In the genomic region with DNA sequence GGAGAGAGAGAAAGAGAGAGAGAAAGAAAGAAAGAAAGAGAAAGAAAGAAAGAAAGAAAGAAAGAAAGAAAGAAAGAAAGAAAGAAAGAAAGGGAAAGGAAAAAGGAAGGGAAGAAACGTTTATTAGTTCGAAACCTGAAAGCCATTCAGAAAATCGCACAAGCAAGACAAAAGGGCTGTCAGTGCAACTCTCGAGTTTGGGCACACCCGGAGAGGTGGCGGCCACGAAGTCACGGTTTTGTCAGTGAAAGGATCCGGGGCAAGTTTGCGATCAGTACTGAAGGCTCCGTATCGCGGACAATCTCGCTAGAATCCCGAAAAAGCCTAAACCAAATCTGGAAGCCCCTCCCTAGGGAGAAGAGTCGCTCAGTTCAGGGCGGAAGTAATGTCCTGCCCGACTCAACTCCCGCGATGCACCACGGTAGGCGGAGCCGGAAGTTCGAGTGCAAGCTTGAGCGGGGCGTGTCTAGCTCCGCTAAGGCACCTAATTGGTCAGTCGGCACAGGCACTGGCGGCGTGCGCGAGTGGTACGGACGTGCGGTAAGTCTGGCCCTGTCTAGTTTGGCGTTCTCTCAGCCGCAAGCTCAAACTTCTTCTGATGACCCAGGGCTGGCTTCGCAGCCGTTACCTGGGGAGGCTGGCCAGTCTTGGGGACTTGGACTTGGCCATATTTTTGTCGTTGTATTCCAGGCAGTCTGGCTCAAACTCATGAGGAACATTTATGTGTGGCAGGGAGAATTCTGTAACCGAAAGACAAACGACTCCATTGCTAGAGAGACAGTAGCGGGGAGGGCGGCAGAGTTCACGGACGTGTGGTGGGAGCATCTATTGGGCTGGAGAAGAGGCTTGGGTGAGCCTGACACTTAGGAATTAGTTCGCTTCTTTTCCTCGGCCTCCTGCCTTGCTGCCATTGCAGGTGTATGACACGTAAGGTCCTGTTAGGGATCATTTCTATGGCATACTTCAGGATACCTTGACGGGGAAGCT, we compare ENCODE assay signal across 8 mouse cellular contexts. TPM values are rescaled to one million over a fixed set of nuclear protein-coding genes. Genes with fewer than 3 reads are reported as not detected.
A peak's percentile ranks its signal among the peaks of the same experiment; 100 is the strongest.
DNase-seq lines count a peak whose midpoint lies in the region; ATAC-seq and TF ChIP-seq lines count a peak whose summit lies in the region.

Gene Snupn (plus strand): TSS at position 465 of the 987 bp plus-strand sequence.

- peak within 1 kb of the TSS; percentile 79 for H3K4me3 ChIP-seq in E14TG2a.4 (replicated peaks; ENCODE audit: low read length)
- peak within 1 kb of the TSS; percentile 63 for H3K4me3 ChIP-seq in forebrain, embryonic 12.5 days (replicated peaks)
- peak within 1 kb of the TSS; percentile 74 for H3K4me3 ChIP-seq in heart, postnatal 0 days (ENCODE audit: low read depth, low read length)
- H3K4me3 ChIP-seq in liver, embryonic 16.5 days (ENCODE audit: low read depth, low read length) = peak within 1 kb of the TSS; percentile 84
- H3K4me3 ChIP-seq in neural tube, embryonic 13.5 days = peak within 1 kb of the TSS; percentile 63
- peak within 1 kb of the TSS; percentile 94 for H3K4me3 ChIP-seq in testis, adult 2 months (ENCODE audit: control insufficient read depth, low read depth, low read length)

- under 1% methylated on average over 50 of the region's 50 CpGs for WGBS in forebrain, embryonic 12.5 days
- WGBS in heart, postnatal 0 days = under 1% methylated on average over 50 of the region's 50 CpGs
- under 1% methylated on average over 50 of the region's 50 CpGs for WGBS in liver, embryonic 16.5 days (ENCODE audit: insufficient replicate concordance)
- under 1% methylated on average over 50 of the region's 50 CpGs for WGBS in neural tube, embryonic 13.5 days

- TF ChIP-seq POLR2A in testis, adult 2 months (IDR thresholded peaks at IDR 0.05; ENCODE audit: control insufficient read depth, low read depth, low read length) = peak; percentile 99

- H3K4me1 ChIP-seq in E14TG2a.4 (replicated peaks; ENCODE audit: low read depth, low read length) = peaks cover 17% of the 10 kb centered on the region
- H3K4me1 ChIP-seq in forebrain, embryonic 12.5 days = peaks cover 14% of the 10 kb centered on the region
- 0 out of 2 replicates have a peak, but pooled peaks cover 5% of the 10 kb centered on the region for H3K4me1 ChIP-seq in heart, postnatal 0 days (ENCODE audit: control insufficient read depth, insufficient read depth)
- H3K4me1 ChIP-seq in liver, embryonic 16.5 days (ENCODE audit: control insufficient read depth, low read depth, low read length) = peaks cover 13% of the 10 kb centered on the region
- H3K4me1 ChIP-seq in neural tube, embryonic 13.5 days (replicated peaks) = peaks cover 14% of the 10 kb centered on the region
- H3K4me1 ChIP-seq in testis, adult 2 months (ENCODE audit: control insufficient read depth, insufficient read depth, low read length) = peaks cover 5% of the 10 kb centered on the region; the same call in 1 of the 2 replicates

- H3K9ac ChIP-seq in forebrain, embryonic 12.5 days = peak within 1 kb of the TSS; percentile 75
- H3K9ac ChIP-seq in heart, postnatal 0 days (replicated peaks; ENCODE audit: low read depth, low read length) = peak within 1 kb of the TSS; percentile 75
- H3K9ac ChIP-seq in liver, embryonic 16.5 days (ENCODE audit: low read depth, low read length) = peak within 1 kb of the TSS; percentile 79
- H3K9ac ChIP-seq in neural tube, embryonic 13.5 days = peak within 1 kb of the TSS; percentile 79

- H3K36me3 ChIP-seq in E14TG2a.4 (ENCODE audit: insufficient read depth, low read length) = peaks cover 3% of the 10 kb centered on the region; the same call in 1 of the 2 replicates
- H3K36me3 ChIP-seq in forebrain, embryonic 12.5 days (replicated peaks) = no peaks in the 10 kb centered on the region
- H3K36me3 ChIP-seq in heart, postnatal 0 days (replicated peaks; ENCODE audit: control insufficient read depth, insufficient read depth, low read length) = no peaks in the 10 kb centered on the region
- no peaks in the 10 kb centered on the region for H3K36me3 ChIP-seq in liver, embryonic 16.5 days (ENCODE audit: control insufficient read depth, insufficient read depth)
- no peaks in the 10 kb centered on the region for H3K36me3 ChIP-seq in neural tube, embryonic 13.5 days
- no peaks in the 10 kb centered on the region for H3K36me3 ChIP-seq in testis, adult 2 months (ENCODE audit: control insufficient read depth, insufficient read depth, low read length)

- H3K4me2 ChIP-seq in forebrain, embryonic 12.5 days = peak within 1 kb of the TSS; percentile 86
- peak within 1 kb of the TSS; percentile 81 for H3K4me2 ChIP-seq in heart, postnatal 0 days (ENCODE audit: low read depth, low read length)
- H3K4me2 ChIP-seq in liver, embryonic 16.5 days (ENCODE audit: low read depth, low read length) = peak within 1 kb of the TSS; percentile 70
- peak within 1 kb of the TSS; percentile 87 for H3K4me2 ChIP-seq in neural tube, embryonic 13.5 days

- no peaks in the 10 kb centered on the region for H3K27me3 ChIP-seq in E14TG2a.4 (ENCODE audit: insufficient read depth, low read length)
- no peaks in the 10 kb centered on the region for H3K27me3 ChIP-seq in forebrain, embryonic 12.5 days
- no peaks in the 10 kb centered on the region for H3K27me3 ChIP-seq in heart, postnatal 0 days (ENCODE audit: control insufficient read depth, insufficient read depth, low read length)
- no peaks in the 10 kb centered on the region for H3K27me3 ChIP-seq in liver, embryonic 16.5 days (ENCODE audit: control insufficient read depth, insufficient read depth, low read depth, low read length)
- H3K27me3 ChIP-seq in neural tube, embryonic 13.5 days = no peaks in the 10 kb centered on the region
- no peaks in the 10 kb centered on the region for H3K27me3 ChIP-seq in testis, adult 2 months (ENCODE audit: control insufficient read depth, insufficient read depth, low read length)

- H3K27ac ChIP-seq in forebrain, embryonic 12.5 days = peak within 1 kb of the TSS; percentile 90
- peak within 1 kb of the TSS; percentile 92 for H3K27ac ChIP-seq in heart, postnatal 0 days (ENCODE audit: low read depth)
- peak within 1 kb of the TSS; percentile 87 for H3K27ac ChIP-seq in liver, embryonic 16.5 days (ENCODE audit: low read length)
- peak within 1 kb of the TSS; percentile 82 for H3K27ac ChIP-seq in neural tube, embryonic 13.5 days (replicated peaks)
- H3K27ac ChIP-seq in testis, adult 2 months (ENCODE audit: control insufficient read depth, insufficient read depth, low read depth, low read length) = peak within 1 kb of the TSS; percentile 89

- TF ChIP-seq EP300 in heart, postnatal 0 days (IDR thresholded peaks at IDR 0.05; ENCODE audit: low read depth) = no peak

- ATAC-seq in forebrain, embryonic 12.5 days (ENCODE audit: low FRiP score) = peak; percentile 100
- peak; percentile 100 for ATAC-seq in heart, postnatal 0 days (ENCODE audit: insufficient read depth, low read depth)
- ATAC-seq in liver, embryonic 16.5 days (ENCODE audit: low read depth) = peak; percentile 100
- ATAC-seq in neural tube, embryonic 13.5 days (ENCODE audit: low read depth) = peak; percentile 99

- peak; percentile 97 for DNase-seq in c-Kit-positive CD71-positive TER-119-positive erythroid progenitor cells, embryonic 14.5 days (ENCODE audit: low spot score)
- DNase-seq in heart, postnatal 0 days (ENCODE audit: low spot score) = peak; percentile 97
- DNase-seq in kidney, postnatal 4 days = peak; percentile 98 to 99

- no peaks in the 10 kb centered on the region for H3K9me3 ChIP-seq in E14TG2a.4 (ENCODE audit: low read length)
- H3K9me3 ChIP-seq in forebrain, embryonic 12.5 days = no peaks in the 10 kb centered on the region
- no peaks in the 10 kb centered on the region for H3K9me3 ChIP-seq in heart, postnatal 0 days (replicated peaks; ENCODE audit: control insufficient read depth, low read length)
- no peaks in the 10 kb centered on the region for H3K9me3 ChIP-seq in liver, embryonic 16.5 days (replicated peaks; ENCODE audit: control insufficient read depth, low read length)
- no peaks in the 10 kb centered on the region for H3K9me3 ChIP-seq in neural tube, embryonic 13.5 days

- no peak for TF ChIP-seq CTCF in E14TG2a.4 (conservative IDR thresholded peaks at IDR 0.05; ENCODE audit: low read length)
- TF ChIP-seq CTCF in heart, postnatal 0 days (IDR thresholded peaks at IDR 0.05; ENCODE audit: low read depth) = no peak
- peak; percentile 27; the same call in 1 of the 2 replicates for TF ChIP-seq CTCF in testis, adult 2 months (IDR thresholded peaks at IDR 0.05; ENCODE audit: control insufficient read depth, insufficient read depth, insufficient replicate concordance, low read depth, low read length)

RNA-seq across cellular contexts. Expression of gene Snupn, which starts in this region (rescaled TPM):
- 25.7 and 27.6 TPM in 2 replicates for polyA plus RNA-seq in forebrain, embryonic 12.5 days (2016; fragmentation: Nextera tagmentation; extraction: Ambion mirVana)
- total RNA-seq in heart, postnatal 0 days (2014; rRNA removed; ENCODE audit: low replicate concordance) = 2.8 and 9.6 TPM in 2 replicates
- polyA plus RNA-seq in heart, postnatal 0 days (2015; fragmentation: Nextera tagmentation; extraction: Ambion mirVana) = 14.9 and 15.8 TPM in 2 replicates
- 7.1 and 7.8 TPM in 2 replicates for polyA plus RNA-seq in liver, embryonic 16.5 days (2015; fragmentation: Nextera tagmentation; extraction: Ambion mirVana)
- 28.7 and 29.0 TPM in 2 replicates for polyA plus RNA-seq in neural tube, embryonic 13.5 days (2015; fragmentation: Nextera tagmentation; extraction: Ambion mirVana)
- polyA plus RNA-seq in testis, adult 2 months (2012; rRNA removed) = 11.9 and 14.1 TPM in 2 replicates

Comparison
In these comparisons a context has a peak if more than half of its experiments do, and no peak if none do; other contexts are left out.
1. Peak in every context shown above with its lines: DNase-seq, ATAC-seq, H3K4me3 ChIP-seq and H3K27ac ChIP-seq.